Mouse (Mus musculus) erythroblast, embryonic 14.5 days (primary cell): Measurements from ENCODE around the gene Efhd2.

Source experiments
- GATA1 ChIP-seq: IDR thresholded peaks from 2 replicates; pipeline ENCODE4 v1.6.1; 2012; ENCODE audit warnings: low read length, inconsistent platforms, mixed read lengths
- TAL1 ChIP-seq: IDR thresholded peaks from 3 replicates; pipeline ENCODE4 v1.6.1; 2012; ENCODE audit warnings: low read length, inconsistent platforms, mixed read lengths

- TF ChIP-seq TAL1 (no peak), GATA1 (no peak)
Measured at GRCm38 (mm10) chr4:141875481-141876108, 875 bp upstream of the Efhd2 start.
